Mouse (Mus musculus) C2C12 (cell line): ENCODE results near the gene Dnajc12.

Experiments used
- CTCF ChIP-seq: IDR thresholded peaks from one replicate; pipeline ENCODE4 v1.5.1; 2011; ENCODE audit not compliant: control insufficient read depth, insufficient read depth, insufficient read length
- MAX ChIP-seq: IDR thresholded peaks from one replicate; pipeline ENCODE4 v1.6.1; 2011; ENCODE audit warnings: mild to moderate bottlenecking, control low read depth
- MYOG ChIP-seq: IDR thresholded peaks from one replicate; pipeline ENCODE4 v1.6.1; 2011; ENCODE audit not compliant: control insufficient read depth, insufficient read length; ENCODE audit errors: extremely low read depth
- USF1 ChIP-seq: IDR thresholded peaks from one replicate; pipeline ENCODE4 v1.6.1; 2011; ENCODE audit warnings: low read depth, mild to moderate bottlenecking, control low read depth, moderate library complexity

- TF ChIP-seq CTCF (no peak), USF1 (no peak), MYOG (no peak), MAX (no peak)
Observed at GRCm38 (mm10) chr10:63376303-63376702, 5.9 kb upstream of the Dnajc12 start.
